Mouse (Mus musculus) small intestine, adult 2 months (tissue): Measurements from ENCODE around the gene Mpc1.

Experiments
- CTCF ChIP-seq: fragments of 200-500 bp; IDR thresholded peaks from 2 replicates; pipeline ENCODE4 v1.5.1; 2012; ENCODE audit warnings: low read depth, mild to moderate bottlenecking, control low read depth, inconsistent platforms, low read length, moderate library complexity, mixed read lengths; ENCODE audit not compliant: insufficient replicate concordance, insufficient read length; ENCODE audit errors: extremely low read depth
- POLR2A ChIP-seq: fragments of 200-500 bp; IDR thresholded peaks from 2 replicates; pipeline ENCODE4 v1.6.1; 2012; ENCODE audit warnings: low read depth, mild to moderate bottlenecking, control low read depth, inconsistent platforms, low read length, moderate library complexity

DNA sequence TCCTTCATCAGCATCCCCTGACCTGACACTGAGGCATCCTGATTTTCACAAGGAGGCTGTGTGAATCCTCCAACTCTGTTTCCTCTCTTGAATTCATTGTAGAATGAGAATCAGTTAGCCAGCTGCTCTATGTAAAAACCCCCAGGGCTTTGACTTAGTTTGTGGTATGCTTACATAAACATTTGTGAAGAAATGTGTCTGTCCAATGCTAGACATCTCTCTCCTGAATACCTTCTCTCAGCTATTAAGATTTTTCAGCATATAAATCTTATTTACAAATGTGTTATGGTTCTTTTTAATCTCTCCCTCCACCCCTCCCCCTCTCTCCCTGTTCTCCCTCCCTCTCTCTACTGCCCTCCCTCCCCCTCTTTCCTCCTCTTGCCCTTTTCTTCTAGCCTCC is 28.4 kb upstream of the Mpc1 start:
- no peak for TF ChIP-seq CTCF
- no peak for TF ChIP-seq POLR2A
